Mouse (Mus musculus) midbrain, embryonic 11.5 days (tissue): ENCODE results near the gene Tsx. TPM values are rescaled to one million over a fixed set of nuclear protein-coding genes. Genes with fewer than 3 reads are reported as not detected.

Source experiments
- ATAC-seq: fragments of 200-750 bp; cut with Nextera tagmentation; 2 replicates; pipeline ENCODE4 v1.8.0; 2017; ENCODE audit warnings: moderate TSS enrichment, moderate library complexity; ENCODE audit not compliant: low FRiP score
- DNase-seq: peaks from one replicate; pipeline ENCODE4 v3.0.0; 2015; ENCODE audit warnings: low spot score; ENCODE audit errors: missing footprints
- H3K27ac ChIP-seq: fragments of 300-500 bp; sonication (generic); 2 replicates; pipeline ENCODE4 v1.5.1; 2014; ENCODE audit warnings: low read depth, low read length
- H3K27me3 ChIP-seq: fragments of 300-500 bp; sonication (generic); 2 replicates; pipeline ENCODE4 v1.6.1; 2014; ENCODE audit warnings: mild to moderate bottlenecking, low read length, moderate library complexity, mixed read lengths; ENCODE audit not compliant: control insufficient read depth, insufficient read depth
- H3K36me3 ChIP-seq: fragments of 300-500 bp; sonication (generic); 2 replicates; pipeline ENCODE4 v1.6.1; 2014; ENCODE audit warnings: mild to moderate bottlenecking, low read length, moderate library complexity, mixed read lengths; ENCODE audit not compliant: control insufficient read depth, insufficient read depth
- H3K4me1 ChIP-seq: fragments of 300-500 bp; sonication (generic); 2 replicates; pipeline ENCODE4 v1.6.1; 2014; ENCODE audit warnings: low read length; ENCODE audit not compliant: control insufficient read depth, insufficient read depth
- H3K4me2 ChIP-seq: fragments of 300-500 bp; sonication (generic); 2 replicates; pipeline ENCODE4 v1.6.1; 2014; ENCODE audit warnings: mild to moderate bottlenecking, moderate library complexity
- H3K4me3 ChIP-seq: fragments of 300-500 bp; sonication (generic); 2 replicates; pipeline ENCODE4 v1.5.1; 2014; ENCODE audit warnings: low read depth, low read length
- H3K9ac ChIP-seq: fragments of 300-500 bp; sonication (generic); 2 replicates; pipeline ENCODE4 v1.6.1; 2014; ENCODE audit warnings: low read length
- H3K9me3 ChIP-seq: fragments of 300-500 bp; sonication (generic); 2 replicates; pipeline ENCODE4 v1.6.1; 2016; ENCODE audit warnings: low read length; ENCODE audit not compliant: control insufficient read depth
- WGBS: fragments of 180-500 bp; shearing (Covaris S2); extraction: QIAGEN DNeasy Blood & Tissue Kit; methylation state at CpG from one replicate; pipeline ENCODE4 v1.1.7; 2014; 5-methylcytosine and 5-hydroxymethylcytosine counted together
- polyA plus RNA-seq: library from polyadenylated mRNA; unstranded; fragments of >200 nt; fragmentation: Nextera tagmentation; extraction: Ambion mirVana; gene quantifications from 2 replicates; pipeline ENCODE4 v1.2.1, GENCODE M21; 2014

Tsx gene
- polyA plus RNA-seq: 0.29 and 0.34 TPM in 2 replicates

GRCm38 (mm10) chrX:103414167-103414566 lies at the start of gene Tsx:
TSS of gene Tsx (plus strand) at chrX:103414467.
- H3K27ac ChIP-seq: no peak within 1 kb of the TSS
- H3K9me3 ChIP-seq: no peaks in the 10 kb centered on the region
- H3K4me2 ChIP-seq: no peak within 1 kb of the TSS
- no peak within 1 kb of the TSS for H3K9ac ChIP-seq
- DNase-seq: no peak
- H3K27me3 ChIP-seq: peaks cover 51% of the 10 kb centered on the region
- 92% methylated on average over 5 of the region's 5 CpGs for WGBS
- H3K4me1 ChIP-seq: no peaks in the 10 kb centered on the region
- no peaks in the 10 kb centered on the region for H3K36me3 ChIP-seq
- no peak for ATAC-seq
- H3K4me3 ChIP-seq: no peak within 1 kb of the TSS

- H3K4me2 ChIP-seq: no peak overlapping the region
- no peak for DNase-seq
- H3K9ac ChIP-seq: no peak overlapping the region
- H3K4me3 ChIP-seq: no peak overlapping the region
- H3K27ac ChIP-seq: no peak overlapping the region
- H3K4me1 ChIP-seq: no peaks in the 10 kb centered on the region
- no peaks in the 10 kb centered on the region for H3K9me3 ChIP-seq
- 57% methylated on average over 5 of the region's 5 CpGs for WGBS
- ATAC-seq: no peak
- no peaks in the 10 kb centered on the region for H3K36me3 ChIP-seq
- peaks cover 23% of the 10 kb centered on the region for H3K27me3 ChIP-seq
These were observed 48.1 kb upstream of the Tsx start for GRCm38 (mm10) chrX:103366201-103366600.

GRCm38 (mm10) chrX:103368650-103369049 lies 45.6 kb upstream of the Tsx start:
- no peaks in the 10 kb centered on the region for H3K36me3 ChIP-seq
- no peak overlapping the region for H3K4me2 ChIP-seq
- DNase-seq (no peak), ATAC-seq (no peak)
- H3K4me1 ChIP-seq: no peaks in the 10 kb centered on the region
- 76% methylated on average over 3 of the region's 3 CpGs for WGBS
- no peaks in the 10 kb centered on the region for H3K9me3 ChIP-seq
- H3K9ac ChIP-seq: no peak overlapping the region
- H3K27me3 ChIP-seq: peaks cover 25% of the 10 kb centered on the region
- no peak overlapping the region for H3K27ac ChIP-seq
- no peak overlapping the region for H3K4me3 ChIP-seq

GRCm38 (mm10) chrX:103371221-103371620 lies 43.0 kb upstream of the Tsx start:
- DNase-seq: no peak
- no peak for ATAC-seq
- Histone ChIP-seq H3K4me3 (no peak overlapping the region), H3K27ac (no peak overlapping the region), H3K27me3 (peaks cover 31% of the 10 kb centered on the region), H3K4me2 (no peak overlapping the region), H3K9ac (no peak overlapping the region), H3K4me1 (no peaks in the 10 kb centered on the region), H3K36me3 (no peaks in the 10 kb centered on the region), H3K9me3 (no peaks in the 10 kb centered on the region)
- WGBS: 77% methylated on average over 2 of the region's 2 CpGs

- Histone ChIP-seq H3K27ac (no peak overlapping the region), H3K4me2 (no peak overlapping the region), H3K4me1 (no peaks in the 10 kb centered on the region), H3K9ac (no peak overlapping the region), H3K9me3 (no peaks in the 10 kb centered on the region), H3K4me3 (no peak overlapping the region), H3K36me3 (no peaks in the 10 kb centered on the region), H3K27me3 (peaks cover 34% of the 10 kb centered on the region)
- no peak for ATAC-seq
- WGBS: 51% methylated on average over 2 of the region's 2 CpGs
- no peak for DNase-seq
These were observed 42.6 kb upstream of the Tsx start for GRCm38 (mm10) chrX:103371627-103372026.

- DNase-seq: no peak
- WGBS: 64% methylated on average over 5 of the region's 5 CpGs
- ATAC-seq: no peak
These were observed 40.0 kb upstream of the Tsx start for GRCm38 (mm10) chrX:103374250-103374649.

GRCm38 (mm10) chrX:103384528-103384927 lies 29.7 kb upstream of the Tsx start:
- H3K4me1 ChIP-seq: no peaks in the 10 kb centered on the region
- no peak overlapping the region for H3K4me3 ChIP-seq
- 81% methylated on average over 3 of the region's 3 CpGs for WGBS
- no peaks in the 10 kb centered on the region for H3K36me3 ChIP-seq
- peaks cover 37% of the 10 kb centered on the region for H3K27me3 ChIP-seq
- H3K27ac ChIP-seq: no peak overlapping the region
- no peaks in the 10 kb centered on the region for H3K9me3 ChIP-seq
- ATAC-seq (no peak), DNase-seq (no peak)
- H3K9ac ChIP-seq: no peak overlapping the region
- H3K4me2 ChIP-seq: no peak overlapping the region

More at GRCm38 (mm10) chrX:103374250-103374649, 40.0 kb upstream of the Tsx start:
- Histone ChIP-seq H3K27ac (no peak overlapping the region), H3K27me3 (peaks cover 31% of the 10 kb centered on the region), H3K36me3 (no peaks in the 10 kb centered on the region), H3K9ac (no peak overlapping the region), H3K9me3 (no peaks in the 10 kb centered on the region), H3K4me1 (no peaks in the 10 kb centered on the region), H3K4me2 (no peak overlapping the region), H3K4me3 (no peak overlapping the region)

- Histone ChIP-seq H3K27me3 (peaks cover 33% of the 10 kb centered on the region), H3K4me2 (no peak overlapping the region), H3K27ac (no peak overlapping the region), H3K4me3 (no peak overlapping the region), H3K36me3 (no peaks in the 10 kb centered on the region), H3K9ac (no peak overlapping the region), H3K9me3 (no peaks in the 10 kb centered on the region), H3K4me1 (no peaks in the 10 kb centered on the region)
- ATAC-seq (no peak), DNase-seq (no peak)
- WGBS: 88% methylated on average over 3 of the region's 3 CpGs
These were observed 26.1 kb upstream of the Tsx start for GRCm38 (mm10) chrX:103388131-103388530.

GRCm38 (mm10) chrX:103393841-103394240 lies 20.4 kb upstream of the Tsx start:
- Histone ChIP-seq H3K27ac (no peak overlapping the region), H3K4me2 (no peak overlapping the region), H3K9ac (no peak overlapping the region), H3K4me1 (no peaks in the 10 kb centered on the region), H3K4me3 (no peak overlapping the region), H3K9me3 (no peaks in the 10 kb centered on the region), H3K36me3 (no peaks in the 10 kb centered on the region), H3K27me3 (peaks cover 36% of the 10 kb centered on the region)
- WGBS: 85% methylated on average over 1 of the region's 1 CpGs
- ATAC-seq (no peak), DNase-seq (no peak)

GRCm38 (mm10) chrX:103405021-103405420 lies 9.2 kb upstream of the Tsx start:
- H3K4me2 ChIP-seq: no peak overlapping the region
- no peak overlapping the region for H3K4me3 ChIP-seq
- 32% methylated on average over 13 of the region's 13 CpGs for WGBS
- H3K36me3 ChIP-seq: no peaks in the 10 kb centered on the region
- DNase-seq: no peak
- no peaks in the 10 kb centered on the region for H3K9me3 ChIP-seq
- no peak overlapping the region for H3K9ac ChIP-seq
- peaks cover 38% of the 10 kb centered on the region for H3K27me3 ChIP-seq
- H3K4me1 ChIP-seq: no peaks in the 10 kb centered on the region
- 0 out of 2 replicates have a peak, but pooled peaks have one; percentile 30 for ATAC-seq
- H3K27ac ChIP-seq: no peak overlapping the region
